Mouse (Mus musculus): ENCODE measurements around the gene Spsb4.

Gene Spsb4

GRCm38 (mm10) chr9:97017121-97017810, 1.4 kb downstream of the Spsb4 start:
- DNase-seq (ENCODE audit: low read depth, low spot score) = no peak

GRCm38 (mm10) chr9:97015751-97016150, 2.9 kb downstream of the Spsb4 start:
- DNase-seq (ENCODE audit: low read depth, low spot score) = no peak

- DNase-seq (ENCODE audit: low read depth, low spot score) = no peak
Measured at GRCm38 (mm10) chr9:97013698-97014097, 4.9 kb downstream of the Spsb4 start.

- DNase-seq (ENCODE audit: low read depth, low spot score) = no peak
Measured at GRCm38 (mm10) chr9:97013153-97013552, 5.5 kb downstream of the Spsb4 start.

- DNase-seq (ENCODE audit: low read depth, low spot score) = no peak
Measured at GRCm38 (mm10) chr9:97011454-97012195, 7.0 kb downstream of the Spsb4 start.

- DNase-seq (ENCODE audit: low read depth, low spot score) = no peak
Measured at GRCm38 (mm10) chr9:97010447-97010846, 8.2 kb downstream of the Spsb4 start.

GRCm38 (mm10) chr9:97004726-97005125, 13.9 kb downstream of the Spsb4 start:
- DNase-seq (ENCODE audit: low read depth, low spot score) = no peak

GRCm38 (mm10) chr9:97003173-97003572, 15.5 kb downstream of the Spsb4 start:
- DNase-seq (ENCODE audit: low read depth, low spot score) = no peak

GRCm38 (mm10) chr9:97002654-97003053, 16.0 kb downstream of the Spsb4 start:
- no peak for DNase-seq (ENCODE audit: low read depth, low spot score)

GRCm38 (mm10) chr9:97002025-97002424, 16.6 kb downstream of the Spsb4 start:
- no peak for DNase-seq (ENCODE audit: low read depth, low spot score)

GRCm38 (mm10) chr9:97001458-97001857, 17.2 kb downstream of the Spsb4 start:
- no peak for DNase-seq (ENCODE audit: low read depth, low spot score)

- DNase-seq (ENCODE audit: low read depth, low spot score) = no peak
Measured at GRCm38 (mm10) chr9:96995717-96996116, 22.9 kb downstream of the Spsb4 start.

GRCm38 (mm10) chr9:96994733-96995132, 23.9 kb downstream of the Spsb4 start:
- no peak for DNase-seq (ENCODE audit: low read depth, low spot score)

- DNase-seq (ENCODE audit: low read depth, low spot score) = no peak
Measured at GRCm38 (mm10) chr9:96991118-96991517, 27.5 kb downstream of the Spsb4 start.

GRCm38 (mm10) chr9:96989389-96989990, 29.2 kb downstream of the Spsb4 start:
- no peak for DNase-seq (ENCODE audit: low read depth, low spot score)

GRCm38 (mm10) chr9:96986797-96987473, 31.7 kb downstream of the Spsb4 start:
- no peak for DNase-seq (ENCODE audit: low read depth, low spot score)

- DNase-seq (ENCODE audit: low read depth, low spot score) = no peak
Measured at GRCm38 (mm10) chr9:96984034-96984433, 34.6 kb downstream of the Spsb4 start.

GRCm38 (mm10) chr9:96982940-96983339, 35.7 kb downstream of the Spsb4 start:
- no peak for DNase-seq (ENCODE audit: low read depth, low spot score)

- no peak for DNase-seq (ENCODE audit: low read depth, low spot score)
Measured at GRCm38 (mm10) chr9:96982351-96982750, 36.3 kb downstream of the Spsb4 start.

- DNase-seq (ENCODE audit: low read depth, low spot score) = no peak
Measured at GRCm38 (mm10) chr9:96981836-96982235, 36.8 kb downstream of the Spsb4 start.

GRCm38 (mm10) chr9:96981121-96981520, 37.5 kb downstream of the Spsb4 start:
- no peak for DNase-seq (ENCODE audit: low read depth, low spot score)

Measured in telencephalon, adult 2 months (tissue).